Mouse (Mus musculus) gastrocnemius, postnatal 25 days (tissue): ENCODE results near the gene Ttc6. TPM values are rescaled to one million over a fixed set of nuclear protein-coding genes. Genes with fewer than 3 reads are reported as not detected.

Experiments used
- DNase-seq: peaks from one replicate; pipeline ENCODE4 v3.0.0; 2022
- long read RNA-seq, 2 experiments: library from polyadenylated mRNA; stranded (forward); transcript quantifications; one replicate each; pipeline ENCODE4 v2.0.0; 2021
- total RNA-seq, 2 experiments: library from RNA; stranded (reverse); gene quantifications; 1 replicate in 1 of 2; 2 replicates in 1 of 2; pipeline ENCODE4 v1.2.3; 2021

Ttc6 gene
- total RNA-seq: not detected
- long read RNA-seq, experiment 1: 0 reads
- long read RNA-seq, experiment 2: 0 reads

DNA sequence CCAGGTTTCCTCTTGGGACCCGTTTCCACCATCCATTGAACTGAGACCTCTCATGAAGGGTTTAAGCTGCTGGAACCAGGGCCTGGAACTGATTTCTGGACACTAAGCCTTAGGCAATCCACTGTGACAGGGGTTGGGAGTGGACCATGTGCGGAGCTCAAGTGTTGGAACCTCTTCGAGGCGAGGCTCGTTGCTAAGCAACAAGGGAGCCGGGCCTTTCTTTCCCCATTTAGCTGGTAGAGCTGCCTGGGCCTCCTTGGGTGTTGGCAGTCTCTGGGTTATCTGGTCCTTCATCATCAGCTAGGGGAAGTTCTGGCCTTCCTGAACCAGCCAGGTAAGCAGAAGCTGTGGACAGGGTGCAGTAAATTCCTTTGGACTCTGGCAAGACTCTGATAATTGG, at the start of gene Ttc6:
Ttc6 (plus strand) TSS at position 205 of the 400 bp plus-strand sequence.
- no peak for DNase-seq

DNA sequence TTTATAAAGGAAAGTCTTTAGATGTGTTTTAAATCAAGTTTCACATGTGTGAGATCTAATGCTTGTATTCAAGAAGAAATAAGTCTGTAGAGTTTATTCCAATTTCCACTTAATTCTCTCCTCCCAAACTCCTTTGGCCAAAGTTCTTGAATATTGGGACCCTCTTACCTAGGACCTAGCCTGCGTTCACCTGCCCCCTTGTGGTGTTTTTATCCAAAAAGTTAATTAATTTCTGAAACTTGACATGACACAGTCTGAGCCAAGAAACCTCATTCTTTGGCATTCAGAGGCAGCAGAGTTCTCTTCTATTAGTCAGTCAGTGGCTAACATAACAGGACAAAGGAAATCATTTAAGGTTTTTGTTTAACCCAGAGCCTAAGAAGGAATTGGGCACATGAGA, 49.4 kb upstream of the Ttc6 start:
- DNase-seq: no peak

DNA sequence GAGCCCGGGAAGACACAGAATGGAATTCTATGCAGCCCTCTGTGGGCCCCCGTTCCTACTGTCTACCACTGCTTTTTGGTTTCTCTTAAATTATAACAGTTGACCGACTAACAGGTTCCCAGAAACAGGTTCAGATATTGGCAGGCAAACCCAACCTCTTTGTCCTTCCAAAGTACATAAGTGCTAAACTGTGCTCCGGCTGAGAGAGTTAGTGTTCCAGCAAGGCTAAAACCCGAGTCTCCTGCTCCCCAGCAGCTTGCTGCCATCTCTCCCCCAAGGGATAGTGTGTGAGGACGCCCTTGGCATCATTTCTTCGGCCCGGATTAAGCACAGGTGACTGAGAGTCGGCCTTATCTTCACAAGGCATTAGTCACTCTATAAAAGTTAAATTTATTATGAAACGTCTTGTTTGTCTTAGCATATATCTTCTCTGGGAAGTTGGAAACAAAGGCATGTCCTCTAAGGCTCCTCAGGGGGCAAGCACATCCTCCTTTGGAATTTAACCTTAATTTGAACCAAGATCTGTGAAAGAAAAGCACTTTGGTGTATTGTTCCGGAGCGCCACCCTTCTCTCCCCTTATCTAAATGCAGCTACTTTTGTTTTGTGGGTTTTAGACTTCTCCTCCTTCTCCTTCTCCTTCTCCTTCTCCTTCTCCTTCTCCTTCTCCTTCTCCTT, 48.1 kb upstream of the Ttc6 start:
- no peak for DNase-seq

DNA sequence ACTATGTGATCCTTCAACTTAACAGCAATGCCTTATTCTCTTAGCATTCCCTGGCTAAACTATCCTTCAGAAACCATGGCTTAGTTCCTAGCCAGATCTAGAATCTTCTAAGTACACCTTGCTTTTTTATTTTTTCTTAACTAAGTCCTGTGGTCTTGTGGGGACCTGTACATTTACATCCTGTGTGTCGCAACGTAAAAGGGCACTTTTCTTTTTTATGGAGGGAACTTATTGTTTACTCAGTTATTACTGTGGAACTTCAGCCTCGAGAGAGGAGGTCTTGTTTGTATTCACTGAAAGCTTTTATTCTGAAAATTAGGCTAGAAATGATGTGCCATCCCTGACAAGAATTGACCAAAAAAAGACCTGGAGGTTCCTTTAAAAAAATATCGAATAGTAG, 35.6 kb upstream of the Ttc6 start:
- no peak for DNase-seq

DNA sequence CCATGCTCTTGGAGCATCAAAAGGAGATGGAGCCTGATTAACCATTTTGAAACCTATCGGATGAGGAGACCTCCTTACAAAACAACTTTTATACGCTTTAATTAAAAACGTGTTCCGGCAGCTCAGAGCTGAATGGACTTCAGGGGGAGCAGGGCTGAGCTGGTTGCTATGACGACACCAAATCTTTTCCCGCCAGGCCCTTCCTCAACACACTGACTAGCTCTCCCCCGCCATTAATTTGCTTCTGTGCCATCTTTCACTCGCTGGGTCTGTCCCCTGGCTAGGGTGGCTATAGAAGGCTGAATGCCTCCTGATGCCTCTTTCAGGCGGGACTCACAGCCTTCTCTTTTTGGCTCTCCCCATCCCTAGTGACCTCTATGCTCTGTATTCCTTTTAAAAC, 33.4 kb upstream of the Ttc6 start:
- DNase-seq: no peak

DNA sequence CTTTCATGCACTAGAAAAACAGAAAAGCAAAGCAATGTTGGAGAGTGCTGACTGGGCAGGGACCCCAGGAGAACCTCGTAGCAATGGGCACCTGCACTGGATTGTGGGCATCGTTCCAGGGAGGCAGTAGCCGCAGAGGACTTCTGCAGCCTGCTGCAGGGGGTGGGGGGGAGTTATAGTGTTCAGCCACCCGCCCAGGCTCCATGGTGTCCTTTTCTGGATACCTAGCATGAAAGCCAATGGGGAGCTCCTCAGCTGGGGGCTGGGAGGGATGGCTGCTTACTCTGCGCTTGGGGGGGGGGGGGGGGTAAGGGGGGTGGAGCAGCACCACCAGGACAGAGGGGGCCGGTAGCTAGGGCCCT, 29.4 kb upstream of the Ttc6 start:
- DNase-seq: no peak

DNA sequence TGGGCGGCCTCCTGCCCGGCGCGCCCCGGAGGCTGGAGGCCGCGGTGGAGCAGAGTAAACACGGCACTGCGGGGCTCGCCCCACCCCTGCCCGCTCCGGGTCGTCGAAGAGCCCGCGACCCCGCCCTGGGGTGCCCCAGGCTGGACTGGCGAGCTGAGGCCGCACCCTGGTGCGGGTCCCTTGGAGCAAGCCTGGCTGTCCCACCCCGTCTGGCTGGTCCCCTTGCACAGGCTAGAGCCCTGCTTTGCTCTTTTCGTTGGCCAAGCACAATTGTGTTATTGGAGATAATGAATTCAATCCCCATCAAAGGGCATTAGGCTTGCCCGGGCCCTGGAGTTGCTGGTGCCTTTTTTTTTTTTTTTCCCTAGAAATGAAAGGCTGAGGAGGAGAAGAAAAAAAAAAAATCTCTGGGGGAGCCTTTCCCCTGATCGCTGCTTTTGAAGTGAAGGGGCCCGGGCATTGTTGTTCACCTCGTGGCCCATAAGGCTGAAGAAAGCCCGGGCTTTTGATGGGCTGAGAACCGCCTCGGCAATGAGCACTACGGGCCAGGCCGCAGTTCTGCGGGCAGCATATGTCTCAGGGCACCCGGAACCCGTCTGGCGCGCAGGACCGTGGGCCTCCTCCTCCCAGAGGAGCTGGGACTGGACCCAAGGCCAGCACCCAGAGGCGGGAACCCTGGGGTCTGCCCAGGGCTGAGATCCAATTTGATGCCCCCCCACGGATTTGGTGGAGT, 28.9 kb upstream of the Ttc6 start:
- DNase-seq: no peak

DNA sequence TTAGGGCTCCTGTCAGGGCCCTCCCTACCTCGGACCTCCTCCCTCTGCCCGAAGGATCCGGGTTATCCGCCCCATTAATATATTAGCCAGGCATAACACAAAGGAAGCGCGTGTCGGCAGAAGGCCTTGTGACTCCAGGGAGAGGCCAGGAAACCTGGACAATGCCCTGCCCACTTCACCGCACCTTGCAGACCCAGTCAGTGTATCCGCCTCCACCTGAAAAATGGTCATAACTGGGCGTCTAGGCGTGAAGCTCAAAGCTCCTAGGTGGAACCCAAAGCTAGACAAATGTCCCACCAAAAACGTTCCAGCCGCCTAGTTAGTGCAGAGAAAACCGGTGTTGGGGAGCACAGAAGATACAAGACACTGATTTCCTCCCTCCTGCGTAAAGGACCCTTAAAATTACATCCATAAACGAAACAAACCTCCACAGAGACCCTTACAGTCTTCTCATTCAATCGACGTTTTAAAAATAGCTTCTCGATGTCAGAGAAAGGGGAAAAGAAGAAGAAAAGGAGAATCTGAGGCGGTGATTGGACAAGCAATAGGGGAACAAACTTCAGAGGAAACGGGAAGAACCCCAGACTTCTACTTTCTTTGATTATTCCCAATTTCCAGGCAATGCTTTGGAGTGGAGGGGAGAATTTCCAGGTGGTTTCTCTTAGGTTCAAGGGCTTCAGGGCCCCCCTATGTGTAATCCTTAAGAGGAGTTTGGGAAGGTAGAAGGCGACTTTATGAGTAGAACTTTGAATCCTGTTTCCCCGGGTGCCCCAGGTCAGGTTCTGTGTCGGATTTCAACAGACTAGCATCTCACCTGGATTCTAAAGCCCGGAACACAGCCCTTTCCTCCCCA, 27.6 kb upstream of the Ttc6 start:
- DNase-seq: no peak

DNA sequence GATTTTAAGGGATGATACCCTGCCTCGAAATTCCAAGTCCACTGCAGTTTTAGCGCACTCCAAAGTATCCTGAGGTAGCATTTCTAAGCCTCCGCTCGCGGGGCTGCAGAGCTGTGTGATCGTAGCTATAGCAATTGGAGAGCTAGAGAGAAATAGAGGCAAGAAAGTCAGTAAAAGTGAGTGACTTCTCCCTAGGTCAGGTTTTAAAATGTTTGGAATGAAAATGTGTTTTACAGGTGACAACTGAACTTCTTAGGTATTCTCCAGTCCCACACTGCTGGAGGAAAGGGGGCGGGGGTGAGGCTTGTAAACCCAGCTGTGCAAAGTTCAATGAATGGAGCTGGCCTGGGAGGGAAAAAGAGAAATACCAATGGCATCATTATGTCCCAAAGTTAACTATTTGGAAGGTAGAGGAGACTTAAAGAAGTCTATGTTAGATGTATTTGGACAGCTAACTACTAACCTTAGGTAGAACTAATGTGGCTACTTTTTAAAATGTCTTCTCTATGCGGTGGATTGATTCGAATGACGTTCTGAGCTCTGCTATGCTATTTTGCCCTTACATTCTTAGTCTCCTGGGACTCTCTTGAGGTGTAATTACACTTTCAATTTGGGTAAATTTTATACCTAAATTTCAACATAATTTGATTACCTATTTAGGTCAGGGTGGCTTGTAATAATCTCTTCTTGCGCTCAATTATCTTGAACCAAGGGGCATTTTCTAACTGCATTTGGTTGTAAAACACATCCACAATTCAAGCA, 26.8 kb upstream of the Ttc6 start:
- DNase-seq: no peak

DNA sequence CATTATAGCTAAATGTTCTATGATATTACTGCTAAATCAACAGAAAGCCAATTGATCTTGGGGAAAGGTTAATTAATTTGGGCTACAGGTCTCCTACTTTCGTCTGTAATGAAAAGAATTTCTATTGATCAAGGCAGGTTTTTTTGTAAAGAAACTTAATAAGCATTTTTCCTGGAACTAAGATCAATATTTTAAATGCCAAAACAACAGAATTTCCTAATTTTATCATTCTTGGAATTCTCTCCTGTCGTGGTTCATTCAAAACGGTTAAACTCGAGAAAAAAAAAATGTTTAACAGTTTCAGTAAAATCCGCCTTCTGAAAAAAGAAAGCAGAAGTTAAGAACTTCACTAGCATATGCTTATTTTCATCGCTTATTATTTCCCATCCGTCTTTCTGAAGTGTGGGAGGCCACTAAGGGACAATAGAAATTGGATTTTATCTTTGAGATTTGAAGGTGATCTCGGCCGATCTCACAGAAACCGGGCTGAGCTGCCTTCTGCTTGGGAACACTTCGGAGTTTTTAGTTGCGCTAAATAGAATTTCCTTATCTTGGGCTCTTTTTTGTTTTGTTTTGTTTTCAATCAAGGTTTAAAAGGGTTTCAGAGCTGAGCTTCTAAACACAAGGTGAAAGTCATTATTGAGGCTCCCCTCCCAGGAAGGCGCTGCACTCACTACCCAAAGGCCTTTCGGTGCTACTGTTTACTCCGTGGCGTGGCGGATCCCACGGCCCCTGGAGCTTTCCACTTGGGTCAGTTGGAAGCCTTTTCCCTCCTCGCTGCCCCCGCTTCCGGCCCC, 25.9 kb upstream of the Ttc6 start:
- DNase-seq: no peak

DNA sequence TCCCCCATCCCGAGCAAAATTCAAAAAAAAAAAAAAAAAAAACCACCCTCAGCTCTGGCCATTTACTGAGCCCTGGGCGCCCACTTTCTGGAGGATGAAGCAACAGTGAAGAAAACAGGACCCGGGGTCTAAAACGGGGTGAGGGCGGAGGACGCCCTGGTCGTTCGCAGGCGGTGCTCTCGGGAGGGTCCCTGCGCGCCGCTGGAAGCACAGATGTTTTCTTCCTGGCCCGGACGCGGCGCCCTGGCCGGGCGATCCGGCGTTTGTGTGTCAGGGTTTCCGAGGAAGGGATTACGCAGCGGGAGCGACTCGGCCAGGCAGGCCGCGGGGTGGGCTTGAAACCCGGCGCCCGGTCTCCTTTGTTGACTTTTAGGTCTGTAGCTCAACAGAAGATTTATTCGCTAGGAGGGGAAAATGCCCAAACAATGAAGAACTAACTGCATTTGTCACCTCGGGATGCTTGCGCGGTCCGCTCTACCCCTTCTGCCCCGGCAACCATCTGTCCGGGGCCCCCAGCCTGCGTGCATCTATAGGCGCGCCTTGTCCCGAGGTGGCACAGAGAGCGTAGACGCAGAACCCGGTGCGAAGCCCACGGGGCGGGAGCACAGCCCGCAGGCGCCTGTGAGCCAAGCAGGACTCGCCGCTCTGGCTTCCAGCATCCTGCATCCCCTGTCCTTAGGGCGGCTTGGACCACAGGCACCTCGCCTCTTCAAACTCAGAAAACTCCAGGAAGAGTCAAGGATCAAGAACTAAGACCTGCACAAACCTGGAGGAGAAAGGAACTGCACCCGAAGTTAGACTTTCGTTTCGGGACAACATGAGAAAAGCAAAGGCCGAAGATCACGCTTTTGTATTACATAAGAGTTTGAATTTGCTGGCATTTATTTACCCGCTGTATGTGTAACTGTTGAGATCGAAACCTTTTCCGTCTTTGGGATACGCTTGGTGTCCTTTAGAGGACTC, 25.0 kb upstream of the Ttc6 start:
- DNase-seq: no peak

DNA sequence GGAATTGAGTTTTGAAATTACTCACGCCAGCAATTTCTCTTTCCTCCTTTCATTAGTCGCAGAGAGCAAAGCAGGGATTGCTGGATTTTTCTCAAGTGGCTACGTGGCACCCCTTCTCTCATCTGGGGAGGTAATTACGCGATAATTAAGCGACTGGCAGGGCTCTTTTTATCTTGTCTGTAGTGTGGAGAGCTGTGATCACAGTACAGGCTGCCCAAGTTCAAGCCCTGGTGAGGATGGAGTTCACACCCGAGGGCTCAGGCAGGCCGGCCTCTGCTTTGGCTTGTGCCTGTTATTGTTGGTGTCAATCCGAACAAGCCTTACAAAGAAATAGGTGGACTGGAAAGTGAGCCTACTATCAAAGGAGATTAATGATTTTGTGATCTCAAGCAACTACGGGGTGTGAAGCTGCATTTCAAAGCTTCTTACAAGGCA, 24.3 kb upstream of the Ttc6 start:
- no peak for DNase-seq

DNA sequence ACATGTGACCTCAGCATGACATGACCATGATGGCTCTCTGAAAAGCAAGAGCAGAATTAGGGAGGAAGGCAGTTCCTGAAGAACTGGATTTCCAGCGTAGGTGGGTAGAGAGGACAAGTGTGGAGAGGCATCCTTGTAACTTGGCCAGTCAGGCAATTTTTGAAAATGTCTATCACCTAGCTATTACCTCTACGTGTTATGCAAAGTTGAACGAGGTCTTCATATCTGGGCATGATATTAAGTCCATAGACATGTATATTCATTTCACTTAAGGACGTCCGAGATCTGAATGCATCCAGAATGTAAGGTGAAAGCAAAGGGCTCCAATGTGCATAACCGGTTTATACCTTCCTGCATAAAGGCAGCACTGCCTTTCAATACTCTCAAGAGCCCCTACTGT, 22.8 kb upstream of the Ttc6 start:
- DNase-seq: no peak

DNA sequence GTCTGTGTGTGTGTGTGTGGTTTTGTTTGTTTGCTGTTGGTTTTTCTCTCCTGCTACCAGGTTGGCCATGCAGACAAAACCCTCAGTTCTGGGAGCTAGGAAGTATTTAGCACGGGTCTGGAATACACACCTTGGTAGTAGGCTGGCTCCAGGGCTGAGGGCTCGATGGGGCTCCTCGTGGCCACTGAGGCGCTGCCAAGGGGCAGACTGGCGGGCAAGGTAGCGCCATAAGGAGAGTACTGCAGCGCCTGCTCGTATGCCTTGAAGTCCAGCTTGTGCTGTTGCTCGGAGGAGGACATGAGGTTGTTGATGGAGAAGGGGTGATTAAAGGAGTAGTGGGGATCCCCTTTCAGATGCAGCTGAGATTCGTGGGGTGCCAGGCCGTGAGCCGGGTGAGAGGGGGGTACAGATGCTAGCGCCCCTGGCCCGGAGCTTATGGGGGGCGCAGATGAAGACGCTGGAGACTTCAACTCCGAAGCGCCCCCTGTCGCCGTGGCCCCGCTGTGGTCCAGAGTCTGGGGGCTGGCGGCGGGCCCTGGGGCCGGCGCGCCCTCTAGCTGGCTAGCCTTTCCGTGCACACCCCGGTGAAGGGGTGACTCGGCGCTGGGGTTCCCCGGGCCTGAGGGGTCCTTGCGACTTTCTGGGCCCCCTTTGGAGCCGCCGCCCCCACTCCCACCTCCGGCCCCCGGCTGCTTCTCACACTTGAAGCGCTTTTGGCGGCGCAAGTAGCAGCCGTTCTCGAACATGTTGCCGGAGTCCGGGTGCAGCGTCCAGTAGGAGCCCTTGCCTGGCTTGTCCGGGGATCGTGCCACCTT, 21.8 kb upstream of the Ttc6 start:
- no peak for DNase-seq

DNA sequence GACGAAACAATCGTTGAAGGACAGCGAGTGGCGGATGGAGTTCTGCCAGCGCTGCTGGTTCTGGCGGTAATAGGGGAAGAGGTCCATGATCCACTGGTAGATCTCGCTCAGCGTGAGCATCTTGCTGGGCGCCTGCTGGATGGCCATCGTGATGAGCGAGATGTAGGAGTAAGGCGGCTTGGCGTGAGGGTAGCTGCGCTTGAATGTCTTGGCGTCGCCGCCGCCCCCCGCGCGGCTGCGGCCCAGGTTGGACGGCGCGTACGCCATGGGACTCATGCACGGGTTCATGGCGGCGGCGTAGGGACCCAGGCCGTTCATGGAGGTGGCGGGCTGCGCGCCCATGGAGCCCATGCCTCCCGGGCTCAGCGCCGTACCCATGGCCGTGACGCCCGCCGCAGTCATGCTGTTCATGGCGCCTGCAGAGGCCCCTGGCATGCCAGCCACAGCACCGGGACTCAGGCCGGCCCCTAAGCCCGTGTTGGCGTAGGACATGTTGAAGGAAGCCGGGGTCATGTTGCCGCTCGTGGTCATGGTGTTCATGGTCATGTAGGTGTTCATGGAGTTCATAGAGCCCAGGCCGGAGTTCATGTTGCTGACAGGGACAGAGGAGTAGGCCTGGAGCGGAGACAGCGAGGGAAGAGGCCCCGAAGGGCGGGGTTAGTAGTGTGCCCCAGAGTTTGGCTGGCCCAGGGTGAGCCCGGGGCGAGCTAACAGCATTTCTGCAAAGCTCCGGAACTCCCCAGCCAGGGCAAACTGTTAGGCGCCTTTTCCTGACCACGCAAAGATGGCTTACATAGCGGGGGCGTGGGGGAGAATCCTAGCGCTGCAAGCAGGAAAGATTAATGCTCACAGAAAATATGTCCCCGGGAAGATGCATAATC, 20.9 kb upstream of the Ttc6 start:
- DNase-seq: no peak

DNA sequence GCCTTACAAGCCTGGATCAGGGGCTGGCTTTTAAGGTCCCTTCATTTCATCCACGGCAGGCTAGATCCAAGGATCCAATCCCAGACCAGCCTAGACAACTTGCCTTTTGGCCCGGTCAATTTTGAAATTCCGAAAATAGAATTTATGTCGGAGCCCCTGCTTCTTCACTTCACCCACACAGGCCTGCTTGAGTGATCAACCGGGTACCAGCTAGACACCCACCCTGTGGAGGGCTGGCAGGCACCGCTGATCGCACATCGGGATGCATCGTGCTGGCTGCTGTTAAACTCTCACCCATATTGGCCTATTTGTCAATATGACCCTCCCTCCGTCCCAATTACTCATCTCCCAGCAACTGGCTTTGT, 20.3 kb upstream of the Ttc6 start:
- DNase-seq: no peak

DNA sequence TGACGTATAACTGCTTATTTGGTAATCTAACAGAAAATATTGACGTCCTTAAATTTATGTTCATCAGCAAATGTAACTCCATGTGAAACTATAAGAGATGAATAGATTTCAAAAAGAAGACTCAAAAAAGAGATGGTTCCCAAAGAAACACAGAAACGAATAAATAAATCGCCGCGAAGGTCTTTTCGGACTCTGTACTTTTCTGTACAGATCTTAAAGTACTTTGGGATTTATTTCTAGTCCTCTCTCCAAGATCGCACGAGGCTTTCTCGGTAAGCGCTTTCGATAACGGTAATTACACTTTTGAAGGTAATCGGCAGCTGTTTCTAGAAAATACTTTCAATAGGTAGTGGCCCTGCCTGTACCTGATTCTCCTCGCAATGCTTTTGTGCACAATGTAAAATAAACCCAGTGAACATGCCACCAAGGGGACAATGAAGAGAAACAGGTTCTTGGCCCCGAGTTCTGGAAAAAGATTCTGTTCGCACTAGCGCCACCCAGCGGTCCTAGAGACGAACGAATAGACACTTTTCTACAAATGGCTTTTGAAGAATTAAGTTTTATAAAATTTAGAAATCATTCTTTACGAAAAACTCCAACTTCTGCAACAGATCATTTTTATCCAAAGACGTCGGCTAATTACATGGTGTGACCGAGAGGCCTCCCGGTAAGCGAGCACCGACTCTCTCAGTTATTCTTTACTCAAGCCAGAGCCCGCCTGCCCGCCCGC, 19.1 kb upstream of the Ttc6 start:
- no peak for DNase-seq
